Mouse (Mus musculus) bone marrow, adult 2 months (tissue): ENCODE results near the gene Stom. TPM values are rescaled to one million over a fixed set of nuclear protein-coding genes. Genes with fewer than 3 reads are reported as not detected.

Source experiments
- H3K27ac ChIP-seq: fragments of 200-500 bp; 2 replicates; pipeline ENCODE4 v1.5.1; 2012; ENCODE audit warnings: low read depth, mild to moderate bottlenecking, control low read depth, inconsistent platforms, low read length; ENCODE audit not compliant: control insufficient read depth, poor library complexity, insufficient read depth
- H3K4me1 ChIP-seq: fragments of 200-500 bp; 2 replicates; pipeline ENCODE4 v1.6.1; 2011; ENCODE audit warnings: low read length; ENCODE audit not compliant: control insufficient read depth, insufficient read depth
- H3K4me3 ChIP-seq: fragments of 200-500 bp; replicated peaks from 2 replicates; pipeline ENCODE3; 2011; ENCODE audit warnings: mild to moderate bottlenecking, low read depth, low read length, control low read depth; ENCODE audit not compliant: control insufficient read depth
- CTCF ChIP-seq: fragments of 200-500 bp; IDR thresholded peaks from 2 replicates; pipeline ENCODE4 v1.5.1; 2011; ENCODE audit warnings: low read length, control low read depth; ENCODE audit not compliant: control insufficient read depth, insufficient read depth
- POLR2A ChIP-seq: fragments of 200-500 bp; IDR thresholded peaks from 2 replicates; pipeline ENCODE4 v1.6.1; 2011; ENCODE audit warnings: low read depth, mild to moderate bottlenecking, control low read depth, low read length, borderline replicate concordance; ENCODE audit not compliant: control insufficient read depth
- WGBS: fragments of 180-500 bp; shearing (Covaris S2); methylation state at CpG from one replicate; pipeline ENCODE4 v1.1.7; 2018; 5-methylcytosine and 5-hydroxymethylcytosine counted together
- polyA plus RNA-seq: library from polyadenylated mRNA; stranded (reverse); fragments of >200 nt; gene quantifications from 2 replicates; pipeline ENCODE4 v1.2.4, GENCODE M21; 2011; ENCODE audit warnings: low replicate concordance; ENCODE audit not compliant: missing spikeins, insufficient read depth, insufficient read length

The Stom gene
- polyA plus RNA-seq, 1 experiment = 203 TPM

- Histone ChIP-seq H3K4me1 (no peaks in the 10 kb centered on the region; the same call in 1 of the 2 replicates), H3K4me3 (no peak overlapping the region), H3K27ac (no peak overlapping the region)
- TF ChIP-seq CTCF (no peak), POLR2A (no peak)
- WGBS = 47% methylated on average over 3 of the region's 3 CpGs
Measured at GRCm38 (mm10) chr2:35314300-35314699, 22.5 kb downstream of the Stom start.

- WGBS = 85% methylated on average over 4 of the region's 4 CpGs
- TF ChIP-seq CTCF (no peak), POLR2A (no peak)
- Histone ChIP-seq H3K4me1 (peaks cover 5% of the 10 kb centered on the region; the same call in 1 of the 2 replicates), H3K4me3 (no peak overlapping the region), H3K27ac (no peak overlapping the region)
Measured at GRCm38 (mm10) chr2:35309906-35310493, 26.8 kb downstream of the Stom start.

GRCm38 (mm10) chr2:35308166-35308565 is 28.6 kb downstream of the Stom start:
- Histone ChIP-seq H3K4me1 (peaks cover 5% of the 10 kb centered on the region; the same call in 1 of the 2 replicates), H3K4me3 (no peak overlapping the region), H3K27ac (peak overlapping the region; percentile 27; the same call in 1 of the 2 replicates)
- no peak for TF ChIP-seq POLR2A
- WGBS = 29% methylated on average over 1 of the region's 1 CpGs

GRCm38 (mm10) chr2:35302049-35302885 is 34.5 kb downstream of the Stom start:
- WGBS = 86% methylated on average over 13 of the region's 13 CpGs
- H3K4me1 ChIP-seq = no peaks in the 10 kb centered on the region; the same call in none of the 2 replicates
- H3K4me3 ChIP-seq = no peak overlapping the region
- H3K27ac ChIP-seq = no peak overlapping the region
- no peak for TF ChIP-seq CTCF

GRCm38 (mm10) chr2:35299437-35299836 is 37.3 kb downstream of the Stom start:
- no peak for TF ChIP-seq POLR2A
- no peak for TF ChIP-seq CTCF
- Histone ChIP-seq H3K4me1 (no peaks in the 10 kb centered on the region; the same call in none of the 2 replicates), H3K27ac (no peak overlapping the region), H3K4me3 (no peak overlapping the region)
- 57% methylated on average over 2 of the region's 2 CpGs for WGBS

GRCm38 (mm10) chr2:35297703-35298332 is 39.0 kb downstream of the Stom start:
- TF ChIP-seq CTCF (peak; percentile 99), POLR2A (no peak)
- 25% methylated on average over 15 of the region's 15 CpGs for WGBS

GRCm38 (mm10) chr2:35293291-35293690 is 43.5 kb downstream of the Stom start:
- 85% methylated on average over 8 of the region's 8 CpGs for WGBS
- Histone ChIP-seq H3K27ac (no peak overlapping the region), H3K4me1 (no peaks in the 10 kb centered on the region), H3K4me3 (no peak overlapping the region)
- TF ChIP-seq CTCF (no peak), POLR2A (no peak)

More at GRCm38 (mm10) chr2:35297703-35298332, 39.0 kb downstream of the Stom start:
- no peak overlapping the region for H3K27ac ChIP-seq
- H3K4me3 ChIP-seq = no peak overlapping the region
- no peaks in the 10 kb centered on the region; the same call in none of the 2 replicates for H3K4me1 ChIP-seq

GRCm38 (mm10) chr2:35292700-35293099 is 44.1 kb downstream of the Stom start:
- no peak for TF ChIP-seq POLR2A
- no peak for TF ChIP-seq CTCF
- no peak overlapping the region for H3K27ac ChIP-seq
- no peak overlapping the region for H3K4me3 ChIP-seq
- WGBS = 70% methylated on average over 3 of the region's 3 CpGs
- H3K4me1 ChIP-seq = no peaks in the 10 kb centered on the region
